Mouse (Mus musculus): Measurements from ENCODE around the gene Fxyd6.

- TF ChIP-seq JUND (conservative IDR thresholded peaks at IDR 0.05; ENCODE audit: low read depth, low read length) (no peak), CTCF (conservative IDR thresholded peaks at IDR 0.05 in 1 of 2, IDR thresholded peaks at IDR 0.05 in 1 of 2; ENCODE audit: low read depth in 2 of 2, low read length in 2 of 2) (no peak), POLR2A (IDR thresholded peaks at IDR 0.05; ENCODE audit: low read depth, low read length) (no peak), CHD2 (IDR thresholded peaks at IDR 0.05; ENCODE audit: low read length) (no peak), NRF1 (IDR thresholded peaks at IDR 0.05; ENCODE audit: low read depth, low read length) (no peak), ZC3H11A (IDR thresholded peaks at IDR 0.05; ENCODE audit: low read depth, low read length) (no peak), USF2 (conservative IDR thresholded peaks at IDR 0.05; ENCODE audit: low read depth, low read length) (no peak)
These were observed 48.0 kb upstream of the Fxyd6 start for GRCm38 (mm10) chr9:45321946-45322430.

Measured in CH12.LX (cell line).